Mouse (Mus musculus): ENCODE results near the gene Atg2b. TPM values are rescaled to one million over a fixed set of nuclear protein-coding genes. Genes with fewer than 3 reads are reported as not detected.
A peak's percentile ranks its signal among the peaks of the same experiment; 100 is the strongest.

The Atg2b gene
- total and polyA plus RNA-seq, 3 experiments, result 14.4 to 28.9 (median 22.7) TPM

DNA sequence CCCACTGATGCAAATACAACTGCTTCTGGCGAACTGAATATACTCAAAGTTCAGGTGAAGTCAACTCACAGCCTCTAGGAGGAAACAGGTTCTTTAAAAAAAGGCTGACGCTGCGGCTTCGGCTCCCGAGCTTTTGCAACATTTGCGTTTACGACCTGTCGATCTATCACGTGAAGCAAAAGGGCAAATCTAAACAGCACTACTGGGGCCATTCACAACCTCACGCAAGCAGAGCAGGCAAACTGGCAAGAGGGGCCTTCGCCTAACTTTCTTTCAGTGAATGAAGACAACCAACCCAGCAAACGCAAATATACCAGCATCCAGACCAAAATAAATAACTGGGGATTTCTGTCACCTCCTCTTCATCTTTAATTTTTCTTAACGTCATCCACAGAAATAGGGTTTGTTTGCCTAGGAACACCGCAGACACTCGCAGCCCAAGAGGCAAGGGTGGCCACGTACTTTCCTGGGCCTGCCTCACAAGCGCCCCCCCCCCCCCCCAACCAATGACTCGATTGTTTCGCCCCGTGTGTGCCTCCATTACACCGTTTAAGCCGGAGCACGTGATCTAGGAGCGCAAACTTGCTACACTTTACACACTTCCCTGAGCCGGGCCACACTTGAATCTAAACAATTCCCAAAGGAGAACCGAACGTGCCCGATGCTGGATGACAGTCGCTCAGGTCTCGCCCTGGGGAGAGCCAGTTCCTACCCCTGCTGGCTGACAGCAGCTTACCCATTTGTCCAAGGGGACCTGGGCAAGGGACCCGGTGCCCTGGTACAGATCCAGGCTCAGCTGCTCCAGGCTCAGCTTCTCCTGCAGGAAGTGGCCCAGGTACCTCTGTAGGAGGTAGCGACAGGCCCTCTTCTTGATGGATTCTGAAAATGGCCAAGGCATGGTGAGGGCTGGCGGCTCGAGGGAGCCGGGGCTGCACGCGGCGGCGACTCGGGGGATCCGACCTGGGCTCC lies 794 bp downstream of the Atg2b start, which contains the start of gene Gskip:
Gskip (plus strand) TSS at position 897 of the 969 bp plus-strand sequence.
- peak; percentile 62 for DNase-seq

DNA sequence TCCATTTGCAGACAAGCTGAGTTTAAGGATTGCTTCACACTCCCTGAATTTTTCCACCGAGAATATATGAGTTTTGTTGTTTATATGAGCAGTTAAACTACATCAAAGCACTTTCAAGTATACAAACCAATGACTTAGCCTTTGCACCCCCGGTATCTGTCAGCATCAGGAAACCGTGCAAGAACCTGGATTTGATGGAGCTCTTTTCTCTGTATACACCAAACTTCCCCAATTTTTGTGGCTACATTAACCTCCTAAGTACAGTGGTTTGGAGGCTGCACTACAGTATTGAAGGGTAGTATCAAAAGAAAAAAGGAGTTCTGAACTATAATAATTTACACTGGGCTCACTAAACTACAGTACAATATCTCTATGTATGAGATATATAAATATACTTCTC lies 6.2 kb downstream of the Atg2b start:
- no peak for DNase-seq

DNA sequence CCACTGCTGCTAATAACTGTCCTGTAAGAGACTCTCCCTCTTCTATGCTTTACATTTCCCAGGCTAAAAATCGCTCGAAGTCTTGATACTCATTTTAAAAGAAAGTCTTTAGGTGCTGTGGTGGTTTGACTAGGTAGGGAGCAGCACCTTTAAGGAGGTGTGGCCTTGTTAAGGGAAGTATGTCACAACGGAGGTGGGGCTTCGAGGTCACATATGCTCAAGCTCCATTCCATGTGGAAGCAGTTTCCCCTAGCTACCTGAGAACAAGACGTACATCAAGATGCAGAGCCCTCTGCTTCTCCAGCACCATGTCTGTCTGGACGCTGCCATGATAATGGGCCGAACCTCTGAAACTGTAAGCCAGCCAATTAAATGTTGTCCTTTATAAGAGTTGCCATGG lies 6.8 kb downstream of the Atg2b start:
- no peak for DNase-seq

DNA sequence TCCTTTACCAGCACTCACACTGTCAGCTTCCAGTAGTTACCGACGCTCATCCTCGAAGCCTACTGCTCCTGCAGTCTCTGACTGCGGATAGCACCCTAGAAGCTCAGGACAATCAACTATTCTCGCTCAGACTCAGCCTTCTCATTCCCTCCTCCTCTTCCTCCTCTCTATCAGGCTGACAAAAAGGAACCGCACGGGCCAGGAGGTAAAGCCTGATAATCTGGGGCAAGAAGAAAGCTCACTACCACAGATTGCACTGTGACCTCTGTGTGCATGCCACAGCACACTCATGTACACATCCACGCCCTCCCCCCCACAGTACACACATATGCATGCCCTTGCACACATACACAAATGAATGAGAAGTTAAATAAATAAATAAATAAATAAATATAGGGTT lies 8.7 kb downstream of the Atg2b start:
- no peak for DNase-seq

DNA sequence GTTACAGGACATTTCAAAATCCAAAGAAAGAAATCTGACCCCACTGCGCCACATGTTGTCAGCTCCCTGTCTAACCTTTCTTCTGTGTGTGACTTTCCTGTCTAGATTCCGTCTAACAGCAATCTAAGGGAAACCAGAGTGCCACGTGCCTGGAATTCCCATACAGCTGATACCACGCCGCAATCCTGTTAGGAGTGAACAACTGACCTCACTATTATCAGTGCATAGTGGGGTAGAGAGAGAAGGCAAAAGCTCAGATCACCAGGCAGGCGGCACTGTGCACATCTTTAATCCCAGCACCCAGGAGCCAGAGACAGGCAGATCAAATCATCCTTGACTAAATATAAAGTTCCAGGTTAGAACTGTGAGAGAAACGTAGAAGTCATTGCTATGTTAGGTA lies 29.2 kb downstream of the Atg2b start:
- DNase-seq, result no peak

DNA sequence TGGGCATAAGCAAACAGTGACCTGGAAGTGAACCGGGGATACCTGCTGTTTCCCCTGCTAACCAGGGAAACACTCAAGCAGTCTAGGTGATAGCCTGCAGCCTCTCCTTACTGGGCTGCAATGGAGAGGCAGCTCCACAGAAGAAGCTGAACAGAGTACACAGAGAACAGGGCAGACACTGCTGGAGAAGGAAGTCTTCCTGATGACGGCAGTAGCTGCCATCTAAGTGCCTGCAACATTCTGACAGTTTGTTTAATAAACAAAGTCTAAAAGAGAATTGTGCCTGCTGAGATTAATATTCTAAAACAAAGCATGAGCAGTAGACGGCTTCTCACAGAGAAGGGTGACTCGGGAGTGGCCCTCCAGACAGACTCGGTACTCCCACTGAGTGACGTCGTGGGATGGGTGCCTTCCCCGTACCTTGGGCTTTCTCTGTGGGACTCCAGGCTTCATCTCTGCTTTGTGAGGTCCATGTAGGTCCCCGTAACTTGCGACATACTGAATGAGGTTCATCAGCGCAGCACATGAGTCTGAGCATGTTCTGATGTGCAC lies 42.2 kb downstream of the Atg2b start:
- no peak for DNase-seq

DNA sequence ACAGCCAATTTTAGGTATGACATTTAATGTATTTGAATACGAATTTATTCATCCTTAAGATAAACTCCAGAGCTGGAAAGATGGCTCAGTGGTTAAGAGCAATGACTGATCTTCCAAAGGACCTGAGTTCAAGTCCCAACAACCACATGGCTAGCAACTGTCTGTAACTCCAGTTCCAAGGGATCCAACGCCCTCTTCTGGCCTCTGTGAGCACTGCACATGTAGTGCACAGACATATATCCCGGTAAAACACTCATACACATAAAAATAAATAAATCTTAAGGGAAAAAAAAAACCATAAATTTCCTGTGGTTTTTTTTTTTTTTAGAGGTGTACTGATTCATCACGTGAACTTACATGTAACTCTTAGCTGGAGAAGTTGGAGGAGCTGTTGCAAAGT lies 47.5 kb downstream of the Atg2b start:
- DNase-seq, result no peak

DNA sequence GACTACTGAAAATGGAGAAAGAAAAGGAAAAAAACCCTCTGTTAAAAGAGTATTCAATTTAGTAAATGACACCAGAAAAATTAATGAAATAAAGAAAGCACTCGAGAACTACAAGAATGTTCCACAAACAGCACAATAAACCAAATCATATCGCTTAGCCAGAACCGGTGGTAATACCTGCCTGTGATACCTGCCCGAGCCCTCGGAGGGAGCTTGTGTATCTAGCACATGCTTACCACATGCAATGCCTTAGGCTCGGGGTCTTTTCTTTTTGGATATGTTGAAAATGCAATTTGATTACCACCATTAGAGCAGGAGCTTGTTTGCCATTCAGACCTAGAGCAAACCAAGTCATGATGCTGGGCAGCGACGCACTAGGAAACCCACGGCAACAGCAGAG lies 48.5 kb downstream of the Atg2b start:
- DNase-seq, result no peak

DNA sequence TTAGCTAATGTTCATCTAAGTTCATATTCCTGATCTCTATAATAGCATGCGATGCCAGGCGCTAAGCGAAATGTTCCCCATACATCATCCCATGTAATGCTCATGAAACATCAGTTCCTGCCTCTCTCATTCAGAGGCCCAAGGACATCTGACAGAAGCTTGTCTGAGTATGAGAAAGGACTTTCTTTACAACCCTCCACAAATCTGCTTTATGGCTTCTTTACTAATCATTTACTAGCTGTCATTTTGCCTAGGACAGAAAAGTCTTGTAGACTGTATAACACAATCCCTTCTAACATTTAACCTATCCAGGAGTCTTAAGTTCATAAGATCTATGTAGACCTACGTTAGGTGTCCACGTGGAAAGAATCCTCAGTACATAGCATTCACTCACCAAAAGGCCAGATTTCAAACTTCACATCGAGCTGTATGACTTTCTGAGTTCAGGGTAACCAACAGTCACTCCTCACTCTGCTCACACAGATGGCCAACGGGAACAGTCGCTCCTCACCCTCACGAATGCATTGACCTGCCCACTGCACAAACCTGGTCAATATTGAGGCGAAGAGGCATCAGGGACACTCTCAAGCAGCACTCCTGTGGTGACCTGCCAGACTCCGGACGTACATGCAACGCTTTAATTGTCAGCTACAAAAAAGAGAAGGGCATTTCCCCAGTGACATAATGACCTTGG lies 50.5 kb downstream of the Atg2b start:
- DNase-seq, result no peak

DNA sequence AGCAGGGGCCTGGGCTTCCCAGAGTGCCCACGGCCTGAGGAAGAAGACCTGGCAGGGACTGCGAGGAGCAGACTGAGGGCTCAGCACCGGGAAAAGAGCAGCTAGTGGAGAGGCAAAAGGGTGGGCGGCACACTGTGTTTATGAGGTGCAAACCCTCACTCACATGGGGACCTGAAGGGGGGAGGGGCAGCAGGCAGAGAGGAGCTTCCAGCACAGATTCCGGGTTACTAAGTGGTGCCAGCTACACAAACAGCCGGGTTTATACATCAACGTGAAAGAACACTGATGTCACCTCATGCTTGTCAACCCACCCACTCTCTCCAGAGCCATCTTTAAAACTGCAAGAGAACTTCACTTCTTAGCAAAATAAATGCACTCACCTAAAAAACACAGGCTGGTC lies 59.2 kb downstream of the Atg2b start:
- DNase-seq, result no peak

DNA sequence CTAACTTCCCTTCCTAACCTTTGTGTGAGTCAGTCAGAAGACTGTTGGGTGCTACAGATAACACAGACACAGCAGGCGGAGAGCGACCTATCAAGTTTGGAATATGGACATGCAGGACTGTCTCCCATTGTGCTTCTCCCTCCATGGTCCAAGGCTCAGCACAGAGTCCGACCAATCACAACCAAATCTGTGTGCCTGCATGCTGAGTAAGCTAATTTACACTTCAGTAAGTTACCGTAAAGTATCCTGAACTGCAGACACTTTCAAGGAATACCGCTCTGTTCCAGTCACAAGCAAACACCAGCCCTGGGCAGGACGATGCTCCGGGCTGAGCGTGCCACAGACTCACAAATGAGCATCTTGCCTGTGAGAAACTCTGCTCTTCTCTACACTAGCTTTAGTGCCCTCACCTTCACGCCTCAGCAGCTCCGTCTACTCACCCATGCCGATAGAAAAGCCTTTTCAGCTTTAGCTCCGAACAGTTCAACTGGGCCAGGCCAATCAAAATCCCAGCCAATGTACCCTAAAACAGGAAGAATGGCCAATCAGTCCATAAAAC lies 62.0 kb downstream of the Atg2b start:
- no peak for DNase-seq

DNA sequence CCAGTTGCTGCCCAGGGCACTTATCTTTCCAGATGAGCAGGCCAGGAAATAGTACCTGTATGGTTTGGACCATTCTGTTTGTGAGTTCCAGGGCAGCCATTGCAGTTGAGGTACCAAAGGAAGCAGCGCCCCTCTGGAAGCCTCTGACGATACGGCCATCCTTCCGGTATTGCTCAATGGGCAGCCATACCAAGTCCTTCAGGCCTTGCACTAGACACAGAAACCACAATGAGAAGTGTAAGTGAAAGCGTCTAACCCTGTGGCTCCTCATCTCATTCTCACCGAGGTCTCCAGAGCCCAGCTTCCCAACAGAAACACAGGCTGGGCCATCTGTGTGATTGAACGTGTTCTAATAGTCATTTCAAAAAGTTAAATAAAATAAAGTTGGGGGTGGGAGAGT lies 63.0 kb downstream of the Atg2b start:
- DNase-seq, result no peak

DNA sequence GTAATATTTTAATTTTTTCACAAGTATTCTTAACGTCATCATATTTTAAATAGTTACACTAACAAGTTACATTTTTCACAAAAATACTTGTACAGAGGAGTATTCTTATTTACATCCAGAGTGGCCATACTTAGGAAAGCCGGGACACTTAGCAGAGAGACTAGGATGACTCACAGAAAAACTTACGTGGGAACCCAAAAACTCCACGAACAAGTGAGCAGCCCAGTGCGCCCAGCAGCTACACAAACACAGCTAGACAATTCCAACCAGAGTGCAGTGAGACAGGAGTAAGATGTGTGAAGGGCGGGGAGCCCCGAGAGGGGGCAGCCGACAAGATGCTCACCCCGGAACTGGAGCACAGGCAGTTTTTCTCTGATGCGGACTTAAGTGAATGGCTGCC lies 71.5 kb downstream of the Atg2b start:
- DNase-seq, result no peak

DNA sequence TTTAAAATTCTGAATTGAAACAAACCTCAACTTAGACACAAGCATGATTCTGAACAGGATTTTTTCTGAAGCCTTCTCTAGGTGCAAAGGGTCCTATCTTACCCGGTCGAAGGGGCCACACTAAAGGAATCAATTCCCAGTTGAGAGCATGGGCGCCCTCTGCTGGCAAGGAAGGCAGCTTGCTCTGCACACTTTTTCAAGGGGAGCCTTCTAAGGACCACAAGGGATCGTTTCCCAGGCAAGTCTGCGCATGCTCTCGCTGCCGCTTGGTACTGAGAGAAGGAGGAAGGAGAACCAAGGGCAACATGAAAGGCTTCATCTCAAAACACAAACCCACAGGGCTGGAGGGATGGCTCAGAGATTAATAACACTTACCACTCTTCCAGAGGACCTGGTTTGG lies 73.3 kb downstream of the Atg2b start:
- DNase-seq, result peak; percentile 26

DNA sequence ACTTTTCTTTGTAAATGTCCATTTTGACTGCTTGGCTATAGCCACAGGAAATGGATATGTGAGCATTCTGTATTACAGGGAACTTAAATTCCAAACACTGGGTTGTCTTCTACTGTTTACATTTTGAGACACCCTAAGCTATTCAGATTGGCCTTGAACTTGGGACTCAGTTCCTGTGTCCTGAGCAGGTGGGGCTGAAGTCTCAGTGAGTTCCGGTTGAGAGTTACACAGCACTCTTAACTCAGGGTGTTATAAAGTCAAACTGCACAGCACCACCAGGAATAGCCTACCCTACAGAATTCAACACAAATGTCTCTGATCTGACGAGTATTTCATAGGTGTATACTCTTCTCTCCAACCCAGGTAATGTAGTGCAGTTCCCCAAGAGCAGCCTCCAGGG lies 74.0 kb downstream of the Atg2b start:
- DNase-seq, result no peak

DNA sequence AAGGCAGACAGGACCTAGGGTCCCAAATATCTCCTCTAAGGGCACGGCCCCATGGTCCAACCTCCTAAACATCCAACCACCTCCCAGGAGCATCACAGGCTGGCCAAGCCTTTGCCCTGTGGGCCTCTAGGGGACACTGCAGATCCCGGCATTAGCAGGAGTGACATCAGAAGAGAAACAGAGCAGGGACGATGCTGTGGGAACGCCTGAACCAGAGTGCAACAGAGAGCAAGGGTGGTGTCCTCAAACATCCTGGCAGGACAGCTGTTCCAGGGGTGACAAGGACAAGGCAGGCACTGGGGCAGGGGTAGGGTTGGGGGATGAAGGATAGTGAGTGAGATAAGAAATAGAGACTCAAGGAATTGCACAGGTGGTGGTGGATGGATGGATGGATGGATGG lies 78.1 kb downstream of the Atg2b start:
- no peak for DNase-seq

DNA sequence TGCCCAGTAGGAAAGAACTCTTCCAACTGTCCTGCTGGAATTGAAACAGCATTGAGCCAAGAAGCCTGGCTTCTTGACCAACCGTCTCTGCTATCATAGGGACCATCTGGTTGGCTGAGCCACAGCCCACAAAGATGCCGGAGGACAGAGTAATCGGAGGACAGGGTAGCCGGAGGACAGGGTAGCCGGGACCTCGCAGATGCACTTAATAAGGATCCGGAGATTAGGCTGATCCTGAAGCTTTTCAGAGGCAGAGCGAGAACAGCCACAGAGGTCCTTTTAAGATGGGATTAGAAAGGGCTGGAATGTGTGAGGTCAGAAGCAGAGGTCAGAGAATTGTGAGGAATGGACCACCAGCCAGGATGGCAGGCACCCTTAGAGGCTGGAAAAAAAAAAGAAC lies 79.8 kb downstream of the Atg2b start:
- DNase-seq, result no peak

DNA sequence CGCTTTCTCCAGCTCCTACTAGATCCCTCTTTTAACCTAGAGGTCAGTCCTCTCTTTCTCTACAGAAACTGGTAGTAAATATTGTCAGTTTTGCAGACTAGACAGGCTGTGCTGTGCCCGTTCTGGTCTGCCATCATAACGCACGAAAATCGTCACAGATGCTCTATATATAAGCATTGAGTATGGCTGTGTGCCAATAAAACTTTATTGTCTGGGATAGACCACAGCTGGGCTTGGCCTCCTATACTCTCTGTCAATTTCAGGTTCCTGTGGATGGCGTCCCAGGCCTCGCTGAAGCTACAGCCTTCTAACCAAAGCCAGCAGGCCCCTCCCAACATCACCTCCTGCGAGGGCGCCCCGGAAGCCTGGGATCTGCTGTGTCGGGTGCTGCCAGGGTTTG lies 81.1 kb downstream of the Atg2b start:
- DNase-seq, result no peak

DNA sequence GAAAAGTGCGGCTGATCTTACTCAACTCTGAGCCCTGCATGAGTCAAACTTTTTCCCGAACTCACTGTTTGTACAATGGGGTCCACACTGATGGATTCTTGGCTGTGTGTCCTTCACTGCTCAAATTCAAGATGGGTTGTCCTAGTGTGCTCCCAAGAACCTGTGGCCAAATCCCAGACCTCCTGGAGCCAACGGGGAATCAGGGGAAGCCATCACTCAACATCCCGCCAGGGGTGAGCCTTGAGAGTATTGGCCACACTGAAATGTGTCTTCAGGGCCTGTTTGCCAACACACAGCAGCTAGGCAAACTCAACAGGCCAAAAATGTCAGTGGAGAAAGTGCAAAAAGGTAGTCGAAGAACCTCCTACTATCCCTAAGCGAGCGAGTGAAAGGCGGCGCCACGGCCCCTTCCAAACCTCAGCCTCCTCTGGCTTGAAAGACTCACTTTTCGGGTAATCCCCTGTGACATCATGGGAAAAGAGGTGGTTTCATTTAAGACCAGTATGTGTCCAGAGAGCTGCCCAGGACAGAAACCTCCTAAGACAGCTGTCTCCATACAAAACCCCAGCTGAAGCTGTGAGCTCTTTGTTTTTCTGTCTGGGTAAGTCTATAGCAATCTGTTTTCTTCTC lies 82.3 kb downstream of the Atg2b start, which contains the start of gene Bdkrb1:
Bdkrb1 (plus strand) TSS at position 505 of the 630 bp plus-strand sequence.
- DNase-seq, result no peak

DNA sequence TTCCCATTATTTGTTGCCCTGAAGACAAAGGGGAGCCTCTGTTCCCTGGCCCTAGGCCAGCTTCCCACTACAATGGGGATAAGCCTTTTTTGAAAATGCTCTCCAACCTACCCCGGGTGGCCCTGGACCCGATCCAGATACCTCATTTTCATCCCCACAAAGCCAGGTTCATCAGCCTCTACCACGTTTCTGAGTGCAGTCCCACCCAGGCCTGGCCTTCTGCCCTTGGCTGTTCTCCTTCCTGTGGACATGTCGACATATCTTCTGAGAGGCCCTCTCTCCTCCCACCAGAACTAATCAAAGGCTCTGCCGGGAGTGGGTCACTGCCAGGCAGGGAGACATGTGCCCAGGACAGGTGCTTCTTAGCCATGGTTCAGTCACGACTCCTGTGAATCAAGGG lies 83.4 kb downstream of the Atg2b start:
- DNase-seq, result no peak

DNA sequence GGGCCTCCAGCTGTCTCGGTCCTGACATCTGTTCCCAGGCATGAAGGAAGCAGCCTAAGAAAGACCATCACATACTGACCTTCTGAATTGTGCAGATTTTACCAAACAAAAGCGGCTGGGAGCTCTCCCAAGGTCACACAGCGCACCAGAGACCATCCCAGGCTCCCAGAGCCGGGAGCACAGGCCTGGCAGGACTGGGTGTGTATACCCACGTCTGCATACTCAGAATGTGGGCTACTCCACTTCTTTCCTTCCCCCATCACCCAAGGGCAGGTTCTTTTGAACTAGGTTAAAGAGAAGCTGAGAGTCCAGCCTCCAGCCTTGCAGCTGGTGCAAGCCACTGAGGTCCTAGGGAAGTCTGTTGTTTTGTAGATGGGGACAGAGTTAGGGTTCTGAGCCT lies 85.9 kb downstream of the Atg2b start:
- peak; percentile 19 for DNase-seq

DNA sequence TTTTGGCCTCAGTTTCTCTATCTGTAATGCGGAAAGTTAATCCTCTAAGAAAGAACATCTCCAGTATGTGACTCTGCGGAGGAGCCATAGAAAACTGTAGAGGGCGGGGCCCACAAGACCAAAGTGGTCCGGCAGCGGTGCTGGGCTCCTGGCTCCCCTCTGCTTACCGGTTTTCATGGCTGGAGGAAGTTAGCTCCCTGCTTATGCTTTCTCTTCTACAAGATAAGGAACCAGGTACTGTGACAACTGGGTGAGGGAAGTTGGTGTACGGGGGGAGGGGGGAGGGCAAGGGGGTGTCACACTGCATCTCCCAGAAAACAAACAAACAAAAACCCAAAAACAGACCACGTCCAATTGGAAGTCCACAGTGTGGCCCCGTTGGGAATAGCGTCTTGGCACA lies 86.5 kb downstream of the Atg2b start:
- DNase-seq, result no peak
